In genomic region chr9:108517253-108517930, GRCm38 (mm10) we compare ENCODE assay signal across 8 mouse cellular contexts. TPM values are rescaled to one million over a fixed set of nuclear protein-coding genes. Genes with fewer than 3 reads are reported as not detected.
DNase-seq lines count a peak whose midpoint lies in the region; ATAC-seq and TF ChIP-seq lines count a peak whose summit lies in the region.

No protein-coding gene starts in this region.

- H3K36me3 ChIP-seq in hindbrain, embryonic 11.5 days (ENCODE audit: control insufficient read depth, insufficient read depth, low read length) = peaks cover 8% of the 10 kb centered on the region; the same call in 1 of the 2 replicates
- peaks cover 11% of the 10 kb centered on the region; the same call in 1 of the 2 replicates for H3K36me3 ChIP-seq in lung, postnatal 0 days (ENCODE audit: insufficient read depth, low read length)

- TF ChIP-seq CTCF in lung, postnatal 0 days (IDR thresholded peaks at IDR 0.05) = no peak

- peak; percentile 85 for ATAC-seq in hindbrain, embryonic 11.5 days (ENCODE audit: low FRiP score)
- ATAC-seq in lung, postnatal 0 days = peak; percentile 80

- DNase-seq in MN1 (ENCODE audit: low spot score) = peak; percentile 87
- DNase-seq in cerebellum, adult 8-10 months = peak; percentile 78
- DNase-seq in forelimb bud, embryonic 11.5 days (ENCODE audit: low read depth, low spot score) = peak; percentile 85
- peak; percentile 93 for DNase-seq in hindbrain, embryonic 11.5 days (ENCODE audit: low spot score)
- peak; percentile 82 for DNase-seq in layer of hippocampus, adult 9-11 months
- DNase-seq in lung, postnatal 0 days (ENCODE audit: low spot score) = peak; percentile 82
- DNase-seq in ovary, postnatal 10 days (ENCODE audit: low spot score) = peak; percentile 48
- DNase-seq in thymus, postnatal 0 days (ENCODE audit: low spot score) = peak; percentile 91

- peak overlapping the region; percentile 99 for H3K27ac ChIP-seq in hindbrain, embryonic 11.5 days (ENCODE audit: low read depth, low read length)
- H3K27ac ChIP-seq in lung, postnatal 0 days (ENCODE audit: low read length) = peak overlapping the region; percentile 99

- H3K27me3 ChIP-seq in hindbrain, embryonic 11.5 days (ENCODE audit: control insufficient read depth, insufficient read depth, low read length) = no peaks in the 10 kb centered on the region
- no peaks in the 10 kb centered on the region for H3K27me3 ChIP-seq in lung, postnatal 0 days (replicated peaks; ENCODE audit: insufficient read depth, low read length)

- H3K4me2 ChIP-seq in hindbrain, embryonic 11.5 days (replicated peaks; ENCODE audit: low read depth, low read length) = peak overlapping the region; percentile 51
- H3K4me2 ChIP-seq in lung, postnatal 0 days (replicated peaks; ENCODE audit: low read depth, low read length) = peak overlapping the region; percentile 82

- H3K4me3 ChIP-seq in hindbrain, embryonic 11.5 days (ENCODE audit: low read depth, low read length) = peak overlapping the region; percentile 77
- peak overlapping the region; percentile 92 for H3K4me3 ChIP-seq in lung, postnatal 0 days (ENCODE audit: low read depth, low read length)

- H3K9me3 ChIP-seq in hindbrain, embryonic 11.5 days (ENCODE audit: control insufficient read depth, low read length) = no peaks in the 10 kb centered on the region
- H3K9me3 ChIP-seq in lung, postnatal 0 days (ENCODE audit: low read length) = no peaks in the 10 kb centered on the region

- H3K4me1 ChIP-seq in hindbrain, embryonic 11.5 days (replicated peaks; ENCODE audit: control insufficient read depth, insufficient read depth, low read length) = no peaks in the 10 kb centered on the region; the same call in 1 of the 2 replicates
- H3K4me1 ChIP-seq in lung, postnatal 0 days (ENCODE audit: insufficient read depth, low read depth, low read length) = 0 out of 2 replicates have a peak, but pooled peaks cover 5% of the 10 kb centered on the region

- TF ChIP-seq EP300 in lung, postnatal 0 days (IDR thresholded peaks at IDR 0.05) = no peak

- peak overlapping the region; percentile 95 for H3K9ac ChIP-seq in hindbrain, embryonic 11.5 days (ENCODE audit: low read depth, low read length)
- H3K9ac ChIP-seq in lung, postnatal 0 days (replicated peaks; ENCODE audit: low read depth) = peak overlapping the region; percentile 93

- 0% methylated on average over 58 of the region's 95 CpGs for WGBS in hindbrain, embryonic 11.5 days
- 3% methylated on average over 54 of the region's 95 CpGs for WGBS in lung, postnatal 0 days

RNA-seq across cellular contexts. Expression of gene Qrich1, which starts 0.8 kb away (rescaled TPM):
- 154 and 166 TPM in 2 replicates for polyA plus RNA-seq in hindbrain, embryonic 11.5 days (2014; fragmentation: Nextera tagmentation; extraction: Ambion mirVana)
- polyA plus RNA-seq in lung, postnatal 0 days (2015; fragmentation: Nextera tagmentation; extraction: Ambion mirVana) = 58.1 and 58.3 TPM in 2 replicates
- 84.5 and 96.7 TPM in 2 replicates for polyA plus RNA-seq in thymus, postnatal 0 days (2015; fragmentation: Nextera tagmentation; extraction: Ambion mirVana)

RNA-seq across cellular contexts. Expression of gene Qars, which starts 9.9 kb away (rescaled TPM):
- polyA plus RNA-seq in hindbrain, embryonic 11.5 days (2014; fragmentation: Nextera tagmentation; extraction: Ambion mirVana) = 98.1 and 101 TPM in 2 replicates
- polyA plus RNA-seq in lung, postnatal 0 days (2015; fragmentation: Nextera tagmentation; extraction: Ambion mirVana) = 62.0 and 65.7 TPM in 2 replicates
- 113 and 119 TPM in 2 replicates for polyA plus RNA-seq in thymus, postnatal 0 days (2015; fragmentation: Nextera tagmentation; extraction: Ambion mirVana)

RNA-seq across cellular contexts. Expression of gene Usp19, which starts 27.0 kb away (rescaled TPM):
- 58.9 and 60.4 TPM in 2 replicates for polyA plus RNA-seq in hindbrain, embryonic 11.5 days (2014; fragmentation: Nextera tagmentation; extraction: Ambion mirVana)
- 37.1 and 39.4 TPM in 2 replicates for polyA plus RNA-seq in lung, postnatal 0 days (2015; fragmentation: Nextera tagmentation; extraction: Ambion mirVana)
- 52.3 and 57.7 TPM in 2 replicates for polyA plus RNA-seq in thymus, postnatal 0 days (2015; fragmentation: Nextera tagmentation; extraction: Ambion mirVana)

RNA-seq across cellular contexts. Expression of gene Lamb2, which starts 37.9 kb away (rescaled TPM):
- polyA plus RNA-seq in hindbrain, embryonic 11.5 days (2014; fragmentation: Nextera tagmentation; extraction: Ambion mirVana) = 11.3 and 13.4 TPM in 2 replicates
- polyA plus RNA-seq in lung, postnatal 0 days (2015; fragmentation: Nextera tagmentation; extraction: Ambion mirVana) = 54.8 and 55.2 TPM in 2 replicates
- 3.9 and 4.4 TPM in 2 replicates for polyA plus RNA-seq in thymus, postnatal 0 days (2015; fragmentation: Nextera tagmentation; extraction: Ambion mirVana)

RNA-seq across cellular contexts. Expression of gene Impdh2, which starts 42.7 kb away (rescaled TPM):
- polyA plus RNA-seq in hindbrain, embryonic 11.5 days (2014; fragmentation: Nextera tagmentation; extraction: Ambion mirVana) = 163 and 169 TPM in 2 replicates
- 55.6 and 56.2 TPM in 2 replicates for polyA plus RNA-seq in lung, postnatal 0 days (2015; fragmentation: Nextera tagmentation; extraction: Ambion mirVana)
- polyA plus RNA-seq in thymus, postnatal 0 days (2015; fragmentation: Nextera tagmentation; extraction: Ambion mirVana) = 161 and 172 TPM in 2 replicates

Comparison
In these comparisons a context has a peak if more than half of its experiments do, and no peak if none do; other contexts are left out.
1. Peak in every context shown above with its lines: DNase-seq, ATAC-seq, H3K4me3 ChIP-seq and H3K27ac ChIP-seq.